Mouse (Mus musculus): Measurements from ENCODE around the gene Uqcr11. TPM values are rescaled to one million over a fixed set of nuclear protein-coding genes. Genes with fewer than 3 reads are reported as not detected.

Gene Uqcr11
- 100 to 1,000 TPM; 482 to 488 TPM for total RNA-seq (2021)

- intact Hi-C loops (cut with DNase I): no loop called here
- DNase-seq (ENCODE audit: low spot score in 2 of 2): peak; percentile 88 to 97
Measured at GRCm38 (mm10) chr10:80406684-80407501, at the start of gene Uqcr11. Gene Uqcr11, minus strand, starts transcription at chr10:80406830.

DNA sequence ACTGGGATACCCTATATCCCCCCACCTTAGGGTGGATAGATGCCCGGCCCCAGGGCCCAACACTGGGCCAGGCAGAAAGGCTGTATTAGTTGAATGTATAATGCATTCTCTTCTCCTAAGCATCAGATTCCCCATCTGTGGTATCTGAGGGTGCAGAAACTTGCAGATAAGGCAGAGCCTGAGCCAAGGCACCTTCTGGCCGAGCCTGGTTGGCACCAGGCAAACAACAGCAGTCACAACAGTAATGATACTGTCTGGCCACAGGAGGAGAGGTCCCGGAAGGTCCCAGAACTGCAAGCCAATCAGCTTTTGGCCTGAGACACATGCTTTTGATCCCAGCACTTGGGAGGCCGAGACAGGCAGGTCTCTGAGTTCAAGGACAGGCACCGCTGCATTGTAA is 49.1 kb upstream of the Uqcr11 start:
- intact Hi-C loops (cut with DNase I): no loop called here
- no peak for DNase-seq (ENCODE audit: low spot score in 2 of 2)

DNA sequence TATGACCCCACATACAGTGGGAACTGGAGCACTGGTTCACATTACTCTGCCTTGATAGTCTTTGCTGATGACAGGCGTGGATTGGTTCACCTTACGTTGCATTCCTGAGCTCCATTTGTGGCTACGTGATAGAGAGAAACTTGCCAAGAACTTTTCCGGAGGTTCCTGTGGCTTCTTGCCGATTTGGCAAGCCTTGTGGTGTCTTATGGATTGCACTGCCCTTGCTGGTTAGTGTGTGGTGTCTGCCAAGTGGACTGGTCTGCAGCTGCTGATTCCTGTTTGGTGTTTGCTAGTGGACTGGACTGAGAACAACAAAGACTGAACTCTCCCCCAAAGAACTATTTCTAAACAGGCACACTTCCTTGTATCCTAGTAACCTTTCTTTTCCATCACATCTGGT is 48.2 kb upstream of the Uqcr11 start:
- intact Hi-C loops (cut with DNase I): no loop called here
- DNase-seq (ENCODE audit: low spot score in 2 of 2): no peak

DNA sequence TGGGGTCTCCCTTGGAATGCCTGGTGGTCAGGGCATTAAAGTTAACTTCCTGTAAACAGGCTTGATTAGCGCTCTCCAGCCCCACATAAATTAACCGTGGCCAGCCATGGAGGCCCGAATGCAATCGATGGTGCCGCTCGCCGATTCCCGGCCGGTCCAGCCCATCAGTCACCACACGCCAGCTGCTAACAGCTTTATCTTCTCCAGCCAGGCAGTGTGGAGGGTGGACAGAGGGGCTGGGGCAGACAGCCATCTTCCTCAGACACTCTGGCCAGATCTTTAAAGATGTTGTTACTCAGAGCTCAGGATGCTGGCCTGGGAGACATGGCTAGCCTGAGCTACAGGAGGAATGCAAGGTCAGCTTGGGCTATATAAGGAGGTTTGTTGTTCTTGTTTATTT is 47.0 kb upstream of the Uqcr11 start:
- DNase-seq (ENCODE audit: low spot score in 2 of 2): no peak
- intact Hi-C loops (cut with DNase I): no loop called here

DNA sequence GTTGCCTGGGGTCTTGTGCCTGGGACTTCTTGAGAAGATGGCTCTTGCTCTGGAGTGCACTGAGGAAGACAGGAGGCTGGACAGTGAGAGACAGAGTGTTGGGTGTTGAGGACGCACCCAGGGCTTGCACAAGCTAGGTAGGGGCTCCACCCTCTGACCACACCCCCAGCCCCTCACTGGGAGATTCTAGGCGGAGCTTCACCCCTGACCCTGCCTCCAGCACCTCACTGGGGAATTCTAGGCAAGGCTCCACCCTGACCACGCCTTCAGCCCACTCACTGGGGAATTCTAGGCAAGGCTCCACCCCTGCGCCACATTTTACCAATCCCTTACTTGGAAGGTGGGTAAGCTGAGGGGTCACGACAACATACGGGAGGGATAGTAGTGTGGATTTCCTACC is 44.0 kb upstream of the Uqcr11 start:
- intact Hi-C loops (cut with DNase I): no loop called here

DNA sequence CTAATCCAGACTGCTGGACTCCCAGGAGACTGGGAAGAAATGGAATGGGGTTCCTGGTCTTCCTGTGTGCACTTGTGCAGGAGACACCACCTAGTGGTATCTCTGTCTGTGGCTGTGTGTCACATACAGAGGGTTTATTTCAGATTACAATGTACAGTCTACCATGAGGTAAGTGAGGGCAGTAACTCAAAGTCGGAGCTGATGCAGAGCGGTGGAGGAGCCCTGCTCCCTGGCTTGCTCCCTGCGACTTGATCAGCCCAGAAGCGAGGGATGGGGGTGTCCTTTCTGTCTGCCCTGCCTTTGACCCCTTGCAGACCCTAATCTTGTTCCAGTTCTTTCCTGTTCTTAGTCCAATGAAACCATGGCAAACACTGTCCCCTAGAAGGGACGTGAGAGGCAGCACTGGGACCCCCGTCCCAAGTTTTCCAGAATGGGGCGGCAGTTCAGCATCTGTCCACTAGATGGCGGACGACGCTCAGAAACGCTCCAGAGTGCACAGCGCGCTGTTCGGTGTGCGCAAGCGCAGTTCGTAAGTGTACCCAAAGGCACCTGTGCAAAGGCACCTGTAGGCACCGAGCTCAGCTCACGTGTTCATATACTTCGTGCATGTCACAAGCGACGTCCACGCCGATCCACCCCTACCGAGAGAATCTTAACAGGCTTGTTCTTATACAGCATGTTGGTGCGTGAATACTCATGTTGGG is 39.4 kb upstream of the Uqcr11 start:
- DNase-seq (ENCODE audit: low spot score in 2 of 2): peak; percentile 66 to 79
- intact Hi-C loops (cut with DNase I): loop anchor here (1.0 to 2.0 kb wide), 3 partner anchors 63 to 111 kb away; no protein-coding TSS in a partner anchor

More for the DNA sequence above, 44.0 kb upstream of the Uqcr11 start:
- DNase-seq (ENCODE audit: low spot score in 2 of 2): no peak

GRCm38 (mm10) chr10:80445052-80445451 is 38.4 kb upstream of the Uqcr11 start:
- intact Hi-C loops (cut with DNase I): no loop called here
- DNase-seq (ENCODE audit: low spot score in 2 of 2): no peak

DNA sequence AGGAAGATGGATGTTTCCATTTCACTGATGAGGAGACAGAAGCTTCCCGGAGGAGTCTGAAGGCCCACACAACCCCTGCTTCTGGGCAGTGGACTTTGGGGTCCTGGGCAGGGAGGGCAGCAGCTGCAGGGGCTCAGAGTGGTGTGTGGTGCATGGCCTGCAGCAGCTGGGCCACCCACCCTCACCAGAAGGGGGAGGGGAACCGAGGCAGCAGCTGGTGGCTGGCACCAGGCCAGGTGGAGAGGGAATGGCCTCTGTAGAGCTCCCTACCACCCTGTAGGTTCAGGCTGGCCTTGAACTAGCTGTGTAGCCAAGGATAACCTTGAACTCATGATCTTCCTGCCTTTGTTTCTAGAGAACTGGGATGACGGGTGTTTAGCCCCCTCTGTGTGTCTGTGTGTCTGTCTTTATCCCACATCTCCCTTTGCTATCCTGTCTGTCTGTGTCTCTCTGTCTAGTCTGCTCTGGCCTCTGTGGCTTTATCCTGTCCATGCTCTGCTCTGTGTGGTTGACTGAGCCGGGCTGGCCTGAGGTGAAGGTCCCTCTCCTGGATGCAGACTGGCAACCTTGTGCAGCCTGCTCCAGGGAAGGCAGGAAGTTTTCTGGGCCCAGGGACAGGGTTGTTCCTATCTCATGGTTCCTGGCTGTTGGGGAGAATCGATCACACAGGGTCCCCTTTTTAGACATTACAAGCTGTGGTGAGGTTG is 37.9 kb upstream of the Uqcr11 start:
- no peak for DNase-seq (ENCODE audit: low spot score in 2 of 2)
- intact Hi-C loops (cut with DNase I): no loop called here

DNA sequence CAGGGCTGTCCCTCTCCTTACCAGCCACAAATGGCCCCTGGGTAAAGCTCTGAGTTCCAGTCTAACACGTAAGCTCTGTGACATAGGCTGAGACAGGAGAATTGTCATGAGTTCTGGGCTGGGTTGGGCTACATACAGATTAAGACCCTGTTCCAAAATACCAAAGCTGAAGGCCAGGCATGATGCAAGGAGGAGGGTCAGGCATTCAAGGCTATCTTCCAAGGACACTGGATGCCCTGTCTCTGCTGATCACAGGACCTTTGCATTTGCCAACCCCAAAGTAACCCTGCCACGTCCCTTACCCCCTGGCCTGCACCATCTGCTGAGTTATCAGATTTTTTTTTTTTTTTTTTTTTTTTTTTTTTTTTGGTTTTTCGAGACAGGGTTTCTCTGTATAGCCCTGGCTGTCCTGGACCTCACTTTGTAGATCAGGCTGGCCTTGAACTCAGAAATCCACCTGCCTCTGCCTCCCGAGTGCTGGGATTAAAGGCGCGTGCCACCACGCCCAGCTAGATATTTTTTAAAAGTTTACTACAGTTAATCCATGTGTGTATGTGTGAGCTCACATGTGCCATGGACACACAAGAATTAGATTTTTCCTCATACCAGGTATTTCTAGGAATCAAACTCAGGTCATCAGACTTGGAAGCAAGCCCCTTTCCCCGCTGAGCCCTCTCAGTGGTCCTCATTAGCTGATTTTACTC is 37.1 kb upstream of the Uqcr11 start:
- intact Hi-C loops (cut with DNase I): no loop called here
- DNase-seq (ENCODE audit: low spot score in 2 of 2): no peak

DNA sequence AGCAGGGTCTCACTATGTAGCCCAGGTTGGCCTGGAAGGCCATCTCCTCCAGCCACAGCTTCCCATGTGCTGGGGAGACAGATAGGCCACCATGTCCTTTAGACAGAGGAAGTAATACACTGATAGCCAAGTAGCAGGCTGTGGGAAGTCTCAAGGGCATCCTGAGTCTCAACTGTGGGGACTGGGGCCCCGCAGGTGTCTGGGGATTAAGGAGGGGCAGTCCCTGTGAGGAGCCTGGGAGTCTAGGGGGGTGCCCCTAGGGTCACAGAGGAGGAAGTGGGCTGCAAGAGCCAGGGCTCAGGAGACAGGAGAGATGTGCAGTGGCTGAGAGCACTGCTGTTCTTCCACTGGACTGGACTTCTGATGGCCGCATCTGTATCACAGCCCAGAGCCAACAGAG is 36.4 kb upstream of the Uqcr11 start:
- intact Hi-C loops (cut with DNase I): no loop called here
- DNase-seq (ENCODE audit: low spot score in 2 of 2): no peak

GRCm38 (mm10) chr10:80441598-80441997 is 35.0 kb upstream of the Uqcr11 start:
- intact Hi-C loops (cut with DNase I): no loop called here
- DNase-seq (ENCODE audit: low spot score in 2 of 2): no peak

- DNase-seq (ENCODE audit: low spot score in 2 of 2): no peak
- intact Hi-C loops (cut with DNase I): no loop called here
Measured at GRCm38 (mm10) chr10:80440031-80440430, 33.4 kb upstream of the Uqcr11 start.

DNA sequence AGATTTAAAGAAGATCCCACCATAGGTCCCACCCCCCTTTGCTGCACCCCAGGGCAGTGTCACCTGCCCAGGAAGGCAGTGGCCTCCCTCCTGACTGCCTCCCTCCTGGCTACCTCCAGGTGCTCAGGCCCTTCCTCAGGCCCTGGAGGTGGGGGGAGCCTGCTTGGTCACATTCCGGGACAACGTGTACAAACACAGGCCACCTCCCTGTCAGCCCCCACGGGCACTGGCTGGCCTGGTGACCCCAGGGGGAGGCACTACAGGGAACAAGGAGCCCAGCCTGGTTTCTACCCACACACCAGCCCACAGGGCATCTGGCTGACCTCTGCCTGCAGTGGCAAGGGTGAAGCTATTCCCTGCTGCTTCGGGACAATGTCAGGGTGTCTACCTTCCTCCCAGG is 31.3 kb upstream of the Uqcr11 start:
- intact Hi-C loops (cut with DNase I): no loop called here
- DNase-seq (ENCODE audit: low spot score in 2 of 2): no peak

DNA sequence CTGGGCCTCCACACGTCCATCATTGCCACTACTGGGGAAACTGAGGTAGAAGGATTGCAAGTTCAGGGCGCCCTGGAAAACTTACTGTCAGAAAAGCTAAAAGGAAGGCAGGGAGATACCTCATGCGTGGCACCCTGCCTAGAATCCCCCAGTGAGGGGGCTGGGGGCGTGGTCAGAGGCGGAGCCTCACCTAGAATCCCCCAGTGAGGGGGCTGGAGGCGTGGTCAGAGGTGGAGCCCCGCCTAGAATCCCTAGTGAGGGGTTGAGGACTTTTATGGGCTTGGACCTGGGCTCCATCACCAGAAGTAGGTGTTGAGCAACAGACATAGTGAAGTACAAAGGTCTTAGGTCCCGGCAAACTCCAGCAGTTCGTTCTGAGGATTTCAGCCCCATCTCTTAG is 29.6 kb upstream of the Uqcr11 start:
- no peak for DNase-seq (ENCODE audit: low spot score in 2 of 2)
- intact Hi-C loops (cut with DNase I): no loop called here

DNA sequence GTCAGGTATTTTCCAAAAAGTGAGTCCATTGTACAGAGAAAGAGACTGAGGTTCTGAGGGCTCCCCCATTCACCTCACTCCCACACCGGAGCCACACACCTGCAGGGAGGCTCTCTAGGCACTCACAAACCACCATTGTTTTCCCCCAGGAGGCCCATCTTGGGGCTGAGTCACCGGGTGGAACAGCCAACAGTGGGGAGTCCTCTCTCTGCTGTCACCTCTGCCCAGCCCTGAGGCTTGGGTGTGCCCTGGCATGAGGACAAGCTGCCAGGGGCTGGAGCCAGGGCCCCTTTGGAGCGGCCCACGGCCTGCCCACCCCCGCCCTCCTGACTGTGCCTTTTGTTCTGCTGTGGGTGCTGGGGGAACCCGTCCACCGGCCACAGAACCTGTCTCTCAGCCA is 29.1 kb upstream of the Uqcr11 start:
- no peak for DNase-seq (ENCODE audit: low spot score in 2 of 2)
- intact Hi-C loops (cut with DNase I): no loop called here

GRCm38 (mm10) chr10:80434823-80435222 is 28.2 kb upstream of the Uqcr11 start:
- no peak for DNase-seq (ENCODE audit: low spot score in 2 of 2)
- intact Hi-C loops (cut with DNase I): no loop called here

- intact Hi-C loops (cut with DNase I): no loop called here
- DNase-seq (ENCODE audit: low spot score in 2 of 2): no peak
Measured at GRCm38 (mm10) chr10:80434233-80434592, 27.6 kb upstream of the Uqcr11 start.

GRCm38 (mm10) chr10:80433513-80434232 is 27.0 kb upstream of the Uqcr11 start, which contains the start of gene Tcf3:
Gene Tcf3, minus strand, starts transcription at chr10:80433647.
- DNase-seq (ENCODE audit: low spot score in 2 of 2): peak; percentile 96 to 99
- intact Hi-C loops (cut with DNase I): no loop called here

GRCm38 (mm10) chr10:80432936-80433512 is 26.4 kb upstream of the Uqcr11 start:
- no peak for DNase-seq (ENCODE audit: low spot score in 2 of 2)
- intact Hi-C loops (cut with DNase I): no loop called here
